Mouse (Mus musculus) mature B cell (primary cell): ENCODE data around the gene Map3k12.

Experiments
- in situ Hi-C: fragments of 300-500 bp; cut with MboI; formaldehyde crosslinking; loops from 2 replicates; pipeline ENCODE4 v1.14.3; 2019

Map3k12 gene

DNA sequence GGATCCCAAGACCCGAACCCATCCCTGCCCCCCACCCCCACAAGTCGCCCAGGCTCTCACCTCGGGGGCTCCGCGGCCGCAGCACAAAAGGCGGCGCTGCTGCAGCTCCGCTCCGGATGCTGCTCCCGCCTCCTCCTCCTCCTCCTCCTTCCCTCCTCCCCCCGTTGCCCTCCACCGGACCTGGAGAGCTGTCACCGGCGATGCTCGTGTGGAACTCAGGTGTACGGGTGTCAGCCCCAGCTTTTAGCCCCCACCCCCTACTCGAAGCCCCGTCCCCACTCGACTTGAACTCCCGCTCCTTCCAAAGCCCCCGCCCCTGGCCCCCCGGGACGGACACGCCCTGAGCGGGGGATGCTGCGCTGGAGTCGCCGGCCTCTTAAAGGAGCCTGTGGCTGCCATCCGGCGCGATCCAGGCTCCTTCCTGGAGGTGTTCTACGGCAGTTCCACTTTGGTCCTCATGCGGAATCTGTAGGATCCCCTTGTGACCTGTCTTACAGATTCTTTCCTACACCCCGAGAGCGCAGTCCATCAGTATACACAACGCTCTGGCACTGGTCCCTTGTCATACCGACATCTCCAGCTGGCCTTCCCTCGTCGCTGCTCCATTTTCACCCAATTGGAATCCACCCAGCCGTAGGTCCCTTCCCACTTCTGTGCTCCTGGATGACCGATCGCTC is at the start of gene Map3k12:
TSS of gene Map3k12 (minus strand) at position 337 of the 677 bp plus-strand sequence.
- in situ Hi-C loops = no loop called here

DNA sequence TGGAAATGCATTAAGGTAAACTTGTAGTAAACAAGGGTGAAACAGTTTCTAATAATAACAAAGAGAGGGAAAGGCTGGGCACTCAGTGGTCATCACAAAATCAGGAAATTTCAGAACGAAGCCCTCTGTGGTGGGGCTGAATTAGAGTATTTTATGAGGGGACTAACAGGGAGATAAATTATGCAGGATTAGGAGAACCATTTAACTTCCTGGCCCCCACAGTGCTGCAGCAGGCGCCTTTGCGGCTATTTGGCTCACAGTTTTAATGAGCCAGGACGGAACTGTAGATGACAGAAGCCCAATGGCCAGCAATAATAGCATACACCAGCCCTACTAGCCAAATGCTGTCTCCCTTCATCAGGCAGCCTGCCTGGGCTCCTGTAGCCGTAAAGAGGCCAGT is 46.8 kb upstream of the Map3k12 start:
- in situ Hi-C loops = no loop called here

DNA sequence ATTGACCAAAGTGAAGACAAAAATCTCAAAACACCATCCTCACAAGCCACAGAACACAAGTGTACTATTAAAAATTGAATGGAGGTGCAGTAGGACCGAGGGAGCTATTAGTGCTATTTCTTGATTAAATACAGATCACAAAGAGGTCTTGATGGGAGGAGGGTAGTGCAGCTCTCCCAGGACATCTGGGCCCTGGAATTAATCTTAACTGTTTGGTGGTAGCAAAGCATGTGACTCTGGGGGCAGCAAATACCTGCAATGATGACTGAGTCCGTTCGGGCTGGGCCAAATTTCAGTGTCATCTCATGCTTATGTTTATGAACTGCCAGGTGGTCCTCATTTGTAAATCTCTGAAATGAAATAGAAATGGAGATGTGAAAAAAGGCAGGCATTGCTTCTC is 46.2 kb upstream of the Map3k12 start:
- in situ Hi-C loops = no loop called here

DNA sequence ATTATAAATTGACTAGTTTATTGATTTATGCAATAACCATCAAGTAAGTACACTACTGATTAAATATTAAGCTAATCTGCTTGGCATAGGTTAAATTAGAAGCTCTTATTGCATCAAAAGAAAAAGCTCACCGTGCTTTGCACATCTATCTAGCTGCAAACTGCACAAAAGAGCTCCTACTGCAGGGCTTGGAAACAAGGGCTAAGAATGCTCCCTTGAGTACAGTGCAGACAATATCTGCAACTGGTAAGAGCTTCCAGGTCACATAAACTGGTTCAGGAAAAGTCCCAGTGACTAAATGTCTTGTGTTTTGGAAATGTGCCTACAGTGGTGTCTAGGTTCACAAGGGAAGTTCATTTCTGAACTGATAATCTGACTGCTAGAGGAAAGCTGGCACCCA is 45.6 kb upstream of the Map3k12 start:
- in situ Hi-C loops = no loop called here

DNA sequence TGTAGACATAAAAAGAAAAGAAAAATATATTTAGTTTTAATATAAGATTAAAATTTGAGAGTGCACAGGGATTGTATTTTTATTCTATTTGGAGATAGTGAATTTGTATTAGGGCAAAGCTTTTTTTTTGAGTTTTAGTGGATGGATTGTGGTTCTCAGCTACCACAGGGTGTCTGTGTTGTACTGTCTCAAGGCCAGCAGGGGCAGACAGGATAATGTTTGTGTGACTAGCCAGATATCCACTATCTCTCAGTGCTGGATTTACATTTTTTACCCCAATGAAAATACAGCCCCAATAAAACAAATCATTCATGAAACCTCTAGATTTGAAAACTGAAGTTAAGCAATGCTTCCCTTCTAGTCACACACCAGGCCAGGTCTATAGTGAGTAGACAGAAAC is 40.7 kb upstream of the Map3k12 start:
- in situ Hi-C loops = no loop called here

DNA sequence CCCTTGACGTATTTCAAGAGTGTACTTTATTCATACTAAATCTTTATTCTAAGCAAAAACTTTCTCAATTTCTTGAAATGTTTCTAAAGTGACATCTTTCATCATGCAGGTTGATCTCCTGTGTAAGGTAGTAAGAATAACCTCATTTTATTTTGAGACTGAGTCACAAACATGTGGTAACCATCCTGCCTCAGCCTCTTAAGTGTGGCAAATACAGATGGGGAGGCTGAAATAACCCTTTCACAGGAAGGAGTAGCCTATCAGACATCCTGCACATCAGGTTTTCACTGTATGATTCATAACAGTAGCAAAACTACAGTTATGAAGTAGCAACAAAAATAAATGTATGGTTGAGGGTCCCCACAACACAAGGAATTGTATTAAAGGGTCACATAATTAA is 38.7 kb upstream of the Map3k12 start:
- in situ Hi-C loops = no loop called here

DNA sequence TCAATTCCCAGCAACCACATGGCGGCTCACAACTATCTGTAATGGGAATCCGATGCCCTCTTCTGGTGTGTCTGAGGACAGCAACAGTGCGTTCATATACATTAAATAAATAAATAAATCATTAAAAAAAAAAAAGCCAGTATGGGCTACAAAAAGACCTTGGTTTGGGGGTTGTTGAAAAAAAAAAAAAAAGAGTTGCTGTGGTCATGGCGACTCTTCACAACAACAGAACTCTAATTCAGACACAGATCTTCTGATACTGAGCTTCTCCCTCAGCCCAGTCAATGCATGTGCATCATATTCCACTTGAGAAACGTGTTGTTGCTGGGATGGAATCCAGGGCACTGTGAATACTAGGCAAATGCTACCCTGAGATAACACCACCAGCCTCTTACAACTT is 35.7 kb upstream of the Map3k12 start:
- in situ Hi-C loops = no loop called here

DNA sequence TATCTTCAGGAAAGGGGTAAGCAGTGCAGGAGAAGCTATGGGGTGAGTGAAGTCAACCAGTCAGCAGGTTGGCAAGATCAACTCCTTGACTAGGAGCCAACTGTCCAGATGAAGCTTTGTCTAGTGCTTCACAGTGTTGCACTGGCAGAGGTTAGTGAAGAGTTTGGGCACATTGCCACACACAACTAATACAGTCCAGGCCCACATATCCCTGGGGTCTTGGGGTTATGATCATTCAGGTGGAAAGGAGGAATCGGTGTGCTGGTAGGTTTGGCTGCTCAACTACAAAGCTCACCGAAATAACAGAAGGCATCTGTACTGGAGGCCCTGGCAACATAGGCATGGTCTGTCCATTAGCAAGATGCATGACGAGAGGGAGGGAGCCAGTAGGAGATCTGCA is 30.6 kb upstream of the Map3k12 start:
- in situ Hi-C loops = no loop called here

DNA sequence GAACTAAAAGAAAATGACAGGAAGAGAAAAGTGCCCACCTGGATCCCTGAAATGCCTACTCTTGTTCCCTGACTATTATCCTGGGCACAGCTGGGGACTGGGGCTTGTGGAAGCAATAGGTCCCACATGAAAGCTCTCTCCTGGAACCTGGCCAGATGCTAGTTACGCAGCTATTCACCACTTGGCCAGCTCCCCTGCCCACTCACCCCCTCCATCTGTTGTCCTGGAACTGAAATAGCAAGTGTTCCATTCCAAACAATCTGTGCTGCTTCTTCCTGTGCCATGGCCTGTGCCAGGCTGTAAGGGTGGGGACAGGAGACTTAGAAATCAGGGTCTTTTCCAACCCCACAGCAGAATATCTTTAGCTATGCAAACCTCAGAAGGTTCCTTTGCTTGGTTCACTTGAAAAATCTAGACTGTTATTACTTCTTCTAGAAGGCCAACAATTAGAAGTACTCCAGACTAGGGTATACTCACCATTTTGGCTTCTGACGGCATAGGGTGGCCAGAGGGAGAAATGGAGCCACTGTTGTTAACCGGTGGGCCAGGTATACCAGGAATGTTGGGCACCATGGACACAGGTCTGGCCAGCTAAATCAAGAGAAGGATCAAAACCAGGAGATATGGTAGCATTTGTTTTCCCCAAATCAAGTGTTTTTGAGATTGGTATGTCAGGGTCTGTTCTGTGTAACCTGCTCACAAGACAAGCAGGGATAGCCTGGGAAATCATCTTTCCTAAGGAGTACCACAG is 30.0 kb upstream of the Map3k12 start:
- in situ Hi-C loops = no loop called here

DNA sequence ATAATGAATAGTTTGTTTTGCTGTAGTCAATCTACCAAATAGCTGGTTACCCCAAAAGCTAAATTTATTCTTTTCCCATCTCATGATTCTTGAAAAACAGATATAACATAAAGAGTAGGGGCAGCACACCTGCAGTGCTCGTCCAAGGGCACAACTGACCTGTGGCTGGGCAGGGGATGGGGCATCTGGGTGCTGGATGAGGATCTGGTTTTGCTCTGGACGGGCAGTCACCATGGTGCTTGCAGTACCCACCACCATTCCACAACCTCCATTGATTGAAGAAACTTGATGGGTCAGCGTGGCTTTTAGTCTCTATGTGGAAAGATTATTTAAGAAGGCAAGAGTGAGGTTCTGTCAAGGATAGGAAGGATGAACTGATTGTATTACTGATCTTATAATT is 29.4 kb upstream of the Map3k12 start:
- in situ Hi-C loops = no loop called here

DNA sequence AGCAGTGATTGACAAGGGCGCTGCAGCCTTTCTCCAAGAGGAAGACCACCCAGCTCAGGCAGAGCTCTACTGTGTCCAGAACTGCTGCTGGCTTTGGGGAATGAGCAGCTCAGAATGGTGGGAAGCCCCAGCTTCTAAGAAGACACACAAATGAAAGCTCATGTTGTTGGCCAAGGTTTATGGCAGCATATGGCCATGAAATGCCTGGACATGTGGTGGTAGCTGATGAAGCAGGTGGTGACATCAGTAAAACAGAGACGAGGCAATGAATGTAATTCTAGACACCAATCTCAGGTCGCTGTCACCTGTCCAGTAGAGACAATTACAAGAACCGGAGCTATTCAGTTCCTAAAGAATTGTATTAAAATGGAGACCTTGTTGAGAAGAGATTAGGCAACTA is 27.9 kb upstream of the Map3k12 start:
- in situ Hi-C loops = no loop called here

DNA sequence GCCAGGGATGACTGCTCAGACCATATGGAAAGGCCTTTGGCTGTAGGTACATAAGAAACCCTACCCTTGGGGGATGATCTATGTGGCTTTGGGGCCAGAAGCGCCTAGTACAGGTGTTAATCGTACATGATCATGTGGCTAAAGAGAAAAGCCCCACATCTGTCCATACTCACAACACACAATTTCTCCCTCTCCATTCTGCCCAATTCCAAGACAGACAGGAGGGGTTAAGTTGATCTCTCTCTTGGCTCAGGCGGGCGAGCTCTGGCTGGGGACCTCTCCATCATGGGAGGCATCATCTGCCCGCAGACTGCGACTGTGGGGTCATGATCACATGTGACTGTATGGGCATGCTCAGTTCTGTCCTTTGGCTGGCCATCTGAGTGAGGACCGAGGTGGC is 17.1 kb upstream of the Map3k12 start:
- in situ Hi-C loops = no loop called here

DNA sequence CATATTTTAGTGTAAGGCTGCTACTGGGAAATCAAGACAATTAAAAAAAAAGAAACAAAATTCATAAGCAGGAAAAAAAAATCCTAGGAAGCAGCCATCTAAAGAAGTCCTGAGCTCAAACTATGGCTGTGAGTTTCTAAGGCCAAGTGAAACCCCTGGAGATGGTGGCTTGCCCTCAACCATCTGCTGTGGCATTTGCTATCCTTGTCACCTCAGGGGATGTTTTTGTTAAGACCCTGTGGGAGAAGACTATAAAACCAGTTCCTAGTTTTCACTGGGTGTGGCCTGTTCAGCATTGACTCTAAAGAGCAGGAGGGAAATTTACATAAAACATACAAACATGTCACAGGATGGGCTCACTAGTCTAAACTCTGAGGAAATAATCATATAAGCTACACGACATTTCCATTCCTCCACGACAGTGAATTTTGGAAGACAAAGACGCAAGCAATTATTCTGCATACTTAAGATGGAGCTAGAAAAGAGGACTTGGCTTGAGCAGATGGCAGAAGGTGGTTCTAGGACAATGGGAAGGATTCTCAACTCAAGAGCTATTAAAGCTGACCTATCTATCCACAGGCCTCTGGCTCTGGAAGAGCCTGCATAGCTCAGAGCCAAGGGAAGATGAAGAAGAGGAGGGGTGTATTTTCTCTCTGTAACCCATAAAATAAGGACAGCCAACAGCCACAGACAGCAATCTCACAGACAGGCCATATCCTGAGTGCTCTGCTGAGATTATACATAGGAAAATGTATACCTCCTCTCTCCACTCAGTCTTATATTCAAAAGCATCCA is 15.4 kb upstream of the Map3k12 start:
- in situ Hi-C loops = no loop called here

DNA sequence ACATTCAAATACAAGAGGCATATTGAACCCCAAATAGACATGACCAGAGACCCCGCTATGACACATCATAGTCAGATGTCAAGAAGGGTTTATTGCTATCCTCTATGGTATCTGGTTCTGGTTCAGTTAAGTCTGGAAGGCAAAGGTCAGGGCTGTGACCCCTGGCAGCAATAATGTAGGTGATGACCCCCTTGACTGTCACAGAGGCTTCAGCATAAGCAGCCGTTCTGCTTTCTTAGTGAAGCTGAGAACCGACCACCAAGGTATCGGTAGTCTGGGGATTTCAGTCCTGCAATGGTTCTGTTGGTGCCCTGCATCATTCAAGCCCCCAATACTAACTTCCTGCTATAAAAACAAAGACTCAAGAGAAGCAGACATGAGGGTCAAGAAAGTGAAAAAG is 14.7 kb upstream of the Map3k12 start:
- in situ Hi-C loops = no loop called here

DNA sequence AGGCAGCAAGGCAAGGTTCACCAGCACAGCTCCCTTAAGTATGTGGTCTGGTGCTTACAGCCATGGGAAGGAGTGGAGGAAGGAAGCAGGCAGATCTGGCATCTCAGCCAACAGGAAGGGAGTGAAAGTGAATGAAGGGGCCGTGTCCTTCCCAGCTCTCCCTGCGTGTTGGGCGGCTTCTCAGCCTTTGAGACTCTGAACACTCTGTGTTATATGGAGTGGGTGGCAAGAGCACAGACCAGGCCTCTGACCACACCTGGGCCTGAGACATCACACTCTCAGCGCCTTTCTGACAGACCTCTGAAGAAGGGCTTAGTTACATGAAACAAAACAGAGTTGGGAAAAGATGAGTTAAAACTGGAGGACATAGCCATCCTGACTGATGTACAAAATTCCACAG is 13.7 kb upstream of the Map3k12 start:
- in situ Hi-C loops = no loop called here

DNA sequence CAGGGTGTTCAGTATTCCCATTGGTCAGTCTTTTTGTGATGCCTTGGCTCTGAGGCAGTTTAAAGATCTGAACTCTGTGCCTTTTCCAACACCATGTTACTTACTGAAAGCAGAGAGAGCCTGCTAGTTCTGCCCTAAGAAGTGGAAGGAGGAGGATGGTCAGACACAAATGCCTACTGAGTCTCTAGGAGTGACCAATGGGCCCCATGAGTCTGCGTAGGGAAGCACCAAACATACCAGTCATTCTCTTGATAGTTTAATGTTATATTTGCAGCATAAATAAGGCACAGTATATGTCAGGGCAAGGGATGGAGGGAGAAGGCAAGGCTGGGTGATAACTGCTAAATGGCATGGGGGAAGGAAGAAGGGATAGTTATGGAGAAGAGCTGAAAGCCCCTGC is 11.5 kb upstream of the Map3k12 start:
- in situ Hi-C loops = loop anchor here (5.0 kb wide), 1 partner anchor 66 kb away; no protein-coding TSS in a partner anchor

DNA sequence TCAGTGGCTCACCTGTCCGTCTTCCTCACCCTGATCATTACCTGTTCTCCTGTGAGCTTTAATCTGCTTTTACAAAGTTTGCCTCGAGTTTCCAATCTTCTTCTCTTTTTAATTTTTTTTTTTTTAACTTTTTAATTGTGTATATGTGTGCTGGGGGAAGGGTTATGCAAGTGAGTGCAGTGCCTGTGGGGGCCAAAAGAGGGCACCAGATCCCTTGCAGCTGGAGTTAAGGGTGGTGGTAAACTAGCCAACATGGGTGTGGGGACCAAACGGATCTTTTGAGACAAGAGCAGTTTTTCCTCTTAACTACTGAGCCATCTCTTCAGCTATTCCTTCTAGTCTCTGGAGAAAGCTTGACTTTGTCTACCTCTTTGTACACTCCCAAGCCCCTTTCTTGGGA is 11.1 kb upstream of the Map3k12 start:
- in situ Hi-C loops = loop anchor here (5.0 kb wide), 1 partner anchor 66 kb away; no protein-coding TSS in a partner anchor

DNA sequence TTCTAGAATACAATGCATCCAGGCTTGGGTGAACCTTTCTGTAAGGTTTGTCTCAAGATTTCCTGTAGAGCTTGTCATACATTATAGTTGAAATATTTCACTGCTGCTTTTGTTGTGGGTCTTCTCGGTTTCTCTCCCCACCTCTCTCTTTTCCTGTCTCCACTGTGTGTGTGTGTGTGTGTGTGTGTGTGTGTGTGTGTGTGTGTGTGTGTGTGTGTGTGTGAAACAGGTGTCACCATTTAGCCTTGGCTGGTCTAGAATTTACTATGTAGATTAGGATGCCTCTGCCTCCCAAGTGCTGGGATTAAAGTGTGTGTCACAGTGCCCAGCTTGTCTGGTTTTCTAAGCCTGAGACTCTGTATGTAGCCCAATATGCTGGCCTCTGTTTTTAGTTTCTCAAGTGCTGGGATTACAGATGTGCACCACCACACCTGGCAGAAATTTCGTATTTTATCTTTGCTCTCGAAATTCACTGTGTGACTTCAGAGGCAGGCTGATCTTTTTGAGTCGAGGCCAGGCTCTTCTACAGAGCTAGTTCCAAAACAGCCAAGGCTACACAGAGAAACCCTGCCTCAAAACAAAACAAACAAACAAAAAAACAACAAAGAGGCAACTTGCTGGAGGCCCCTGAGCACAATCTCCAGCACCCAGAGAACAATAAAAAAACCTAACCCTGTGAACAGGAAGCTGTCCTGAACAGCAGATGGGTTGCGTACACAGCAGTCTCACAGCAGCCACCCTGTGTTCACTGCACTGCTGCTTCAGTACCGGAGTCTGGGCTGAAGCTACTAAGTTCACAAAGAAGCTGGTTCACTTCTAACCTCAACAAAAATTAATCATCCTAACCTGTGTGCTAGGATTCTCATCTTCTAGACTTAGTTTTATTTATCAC is 9.5 kb upstream of the Map3k12 start:
- in situ Hi-C loops = loop anchor here (5.0 kb wide), 1 partner anchor 64 kb away; no protein-coding TSS in a partner anchor

DNA sequence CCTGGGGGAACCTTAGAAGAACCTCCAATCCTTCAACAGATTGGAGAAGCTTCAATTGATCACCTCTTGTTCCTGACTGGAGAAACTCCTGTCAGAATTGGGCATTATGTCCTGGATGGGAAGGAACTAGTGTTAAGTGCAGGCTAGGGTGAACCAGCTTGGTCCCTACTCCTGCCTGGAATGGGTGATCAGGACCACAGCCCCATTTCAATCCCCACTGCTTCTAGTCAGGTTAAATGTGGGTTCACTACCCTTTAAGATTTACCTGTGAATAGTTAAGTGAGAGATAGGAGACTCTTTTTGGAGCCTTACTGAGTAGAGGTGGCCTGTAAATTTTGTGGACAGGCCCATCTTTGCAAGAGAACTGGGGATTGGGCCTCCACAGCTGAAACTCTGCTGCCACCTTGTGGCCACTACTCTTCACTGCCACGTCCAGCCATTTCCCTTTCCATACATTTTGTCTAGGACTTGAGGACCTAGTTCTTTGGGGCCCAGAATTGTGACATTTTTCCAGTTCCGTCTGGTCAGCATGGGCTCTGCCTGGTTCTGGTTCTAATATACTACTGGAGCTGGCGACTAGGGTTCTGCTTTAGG is 8.1 kb upstream of the Map3k12 start, which contains the start of gene Npff:
TSS of gene Npff (minus strand) at position 51 of the 594 bp plus-strand sequence.
- in situ Hi-C loops = loop anchor here (5.0 kb wide), 1 partner anchor 63 kb away; no protein-coding TSS in a partner anchor

DNA sequence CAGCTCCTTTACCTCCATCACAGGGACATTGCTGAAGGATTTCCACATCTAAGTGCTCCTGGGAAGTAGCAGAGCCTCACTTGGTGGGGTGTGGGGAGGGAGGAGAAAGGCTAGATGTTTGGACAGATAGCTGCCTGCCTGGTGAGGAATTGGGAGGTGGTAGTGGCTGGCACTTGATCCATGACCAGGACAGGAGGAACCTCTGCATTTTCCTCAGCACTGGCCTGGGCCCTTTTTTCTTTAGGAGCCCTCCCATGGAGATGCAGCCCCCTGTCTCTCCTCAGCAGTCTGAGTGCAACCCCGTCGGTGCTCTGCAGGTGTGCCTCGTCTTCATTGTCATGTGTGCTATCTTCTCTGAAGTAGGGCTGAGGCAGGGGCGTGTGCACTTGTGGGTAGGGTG is 4.6 kb upstream of the Map3k12 start:
- in situ Hi-C loops = no loop called here

DNA sequence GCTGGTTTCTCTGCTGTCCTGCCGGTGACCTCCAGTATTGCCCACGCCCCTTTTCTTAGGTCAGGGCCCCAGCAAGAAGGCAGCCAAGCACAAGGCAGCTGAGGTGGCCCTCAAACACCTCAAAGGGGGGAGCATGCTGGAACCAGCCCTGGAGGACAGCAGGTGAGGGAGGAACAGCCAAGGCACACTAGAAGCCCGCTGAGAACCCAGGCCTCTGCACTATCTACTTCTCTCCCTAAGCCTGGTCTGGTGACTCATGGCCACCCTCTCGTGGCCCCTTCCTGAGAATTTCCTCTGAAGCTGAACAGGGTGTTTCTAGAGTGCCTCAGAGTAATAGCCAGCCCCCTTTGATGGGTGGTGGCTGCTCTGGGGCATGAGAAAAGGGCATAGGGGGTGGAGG is 3.6 kb upstream of the Map3k12 start:
- in situ Hi-C loops = no loop called here
